Mouse (Mus musculus) neural tube, embryonic 13.5 days (tissue): ENCODE measurements around the gene Gm973. TPM values are rescaled to one million over a fixed set of nuclear protein-coding genes. Genes with fewer than 3 reads are reported as not detected.

Experiments
- ATAC-seq: fragments of 200-750 bp; cut with Nextera tagmentation; 2 replicates; pipeline ENCODE4 v1.8.0; 2017; ENCODE audit warnings: low read depth, mild to moderate bottlenecking, moderate TSS enrichment, moderate library complexity
- H3K27ac ChIP-seq: fragments of 300-500 bp; sonication (generic); replicated peaks from 2 replicates; pipeline ENCODE4 v1.5.1; 2015; ENCODE audit warnings: moderate library complexity, mild to moderate bottlenecking, inconsistent platforms
- H3K27me3 ChIP-seq: fragments of 300-500 bp; sonication (generic); 2 replicates; pipeline ENCODE4 v1.6.1; 2015; ENCODE audit warnings: mild to moderate bottlenecking, inconsistent platforms
- H3K36me3 ChIP-seq: fragments of 300-500 bp; sonication (generic); 2 replicates; pipeline ENCODE4 v1.6.1; 2015; ENCODE audit warnings: mild to moderate bottlenecking, inconsistent platforms
- H3K4me1 ChIP-seq: fragments of 300-500 bp; sonication (generic); replicated peaks from 2 replicates; pipeline ENCODE4 v1.6.1; 2015; ENCODE audit warnings: inconsistent platforms
- H3K4me2 ChIP-seq: fragments of 300-500 bp; sonication (generic); 2 replicates; pipeline ENCODE4 v1.6.1; 2015; ENCODE audit warnings: inconsistent platforms, mild to moderate bottlenecking, moderate library complexity
- H3K4me3 ChIP-seq: fragments of 300-500 bp; sonication (generic); 2 replicates; pipeline ENCODE4 v1.5.1; 2015; ENCODE audit warnings: mild to moderate bottlenecking, inconsistent platforms
- H3K9ac ChIP-seq: fragments of 300-500 bp; sonication (generic); 2 replicates; pipeline ENCODE4 v1.6.1; 2015; ENCODE audit warnings: moderate library complexity, mild to moderate bottlenecking, inconsistent platforms
- H3K9me3 ChIP-seq: fragments of 300-500 bp; sonication (generic); 2 replicates; pipeline ENCODE4 v1.6.1; 2016; ENCODE audit warnings: inconsistent platforms
- WGBS: fragments of 180-500 bp; shearing (Covaris S2); methylation state at CpG from one replicate; pipeline ENCODE4 v1.1.7; 2015; 5-methylcytosine and 5-hydroxymethylcytosine counted together
- polyA plus RNA-seq: library from polyadenylated mRNA; unstranded; fragments of >200 nt; fragmentation: Nextera tagmentation; extraction: Ambion mirVana; gene quantifications from 2 replicates; pipeline ENCODE4 v1.2.1, GENCODE M21; 2015

Gm973 gene
- polyA plus RNA-seq, 1 experiment from 2014 or later: 10.3 TPM

DNA sequence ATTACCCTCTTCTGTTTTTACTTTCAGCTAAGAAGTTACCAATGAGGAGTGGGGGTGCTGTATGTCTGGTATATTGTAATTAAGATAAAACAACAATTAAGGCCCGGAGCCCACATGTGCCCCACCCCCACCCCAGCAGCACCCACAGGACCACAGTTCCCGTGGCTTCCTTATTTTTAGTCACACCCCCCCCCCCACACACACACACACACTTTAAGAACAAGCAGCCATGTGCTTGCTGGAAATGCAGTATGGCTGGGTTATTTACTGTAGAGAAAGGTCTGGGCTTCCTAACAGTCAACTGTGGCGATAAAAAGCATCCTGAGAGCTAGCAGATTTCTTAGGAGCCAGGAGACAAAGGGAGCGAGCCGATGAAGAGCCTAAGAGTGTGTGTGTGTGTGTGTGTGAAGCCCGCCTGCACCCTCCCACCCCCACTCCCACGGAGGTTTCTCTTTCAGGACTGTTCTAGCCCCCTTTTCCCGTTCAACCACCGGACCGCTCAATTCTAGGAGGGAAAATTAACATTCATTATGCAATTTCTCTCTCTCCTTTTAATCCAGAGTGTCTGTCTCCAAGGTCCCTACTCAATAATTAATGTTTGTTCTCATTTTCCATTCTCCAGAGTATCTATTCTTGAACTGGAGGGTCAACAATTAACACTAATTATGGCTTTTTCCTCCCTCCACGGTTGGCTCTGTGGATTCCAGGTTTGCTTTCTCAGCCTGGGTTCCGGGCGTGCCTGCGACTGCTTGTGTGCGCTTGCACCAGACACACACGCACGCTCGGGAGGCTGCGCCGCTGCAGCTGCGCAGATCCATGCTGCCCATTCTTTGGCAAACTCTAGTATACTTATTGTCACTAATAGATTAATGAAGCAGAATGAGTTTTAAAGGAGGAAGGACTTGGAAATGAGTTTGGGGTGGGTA lies 58.5 kb downstream of the Gm973 start:
- Histone ChIP-seq H3K9ac (peak overlapping the region; percentile 71), H3K27me3 (no peaks in the 10 kb centered on the region), H3K4me3 (peak overlapping the region; percentile 28), H3K4me2 (peak overlapping the region; percentile 56), H3K36me3 (no peaks in the 10 kb centered on the region), H3K27ac (peak overlapping the region; percentile 86), H3K4me1 (peaks cover 28% of the 10 kb centered on the region), H3K9me3 (no peaks in the 10 kb centered on the region)
- WGBS: 15% methylated on average over 21 of the region's 21 CpGs
- peak; percentile 92 for ATAC-seq

DNA sequence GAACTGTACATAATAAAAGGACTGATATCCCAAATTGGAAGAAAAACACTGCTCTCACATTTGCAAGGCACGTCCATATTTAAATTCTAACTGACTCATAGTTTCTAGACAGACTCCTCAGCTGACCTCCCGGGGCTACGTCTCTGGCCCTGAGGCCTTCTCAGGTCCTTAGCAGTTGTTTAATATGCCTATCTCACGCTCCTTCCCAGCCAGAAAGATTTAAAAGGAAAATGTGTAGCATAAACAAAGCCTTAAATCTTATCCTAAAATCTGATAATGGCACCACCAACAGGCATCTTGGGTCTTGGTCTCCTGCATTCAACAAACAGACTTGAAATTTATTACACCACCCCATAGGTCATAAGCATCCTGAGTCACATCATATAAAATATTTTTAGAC lies 62.7 kb downstream of the Gm973 start:
- H3K9ac ChIP-seq: no peak overlapping the region
- peaks cover 34% of the 10 kb centered on the region for H3K4me1 ChIP-seq
- no peak overlapping the region for H3K4me3 ChIP-seq
- no peaks in the 10 kb centered on the region for H3K27me3 ChIP-seq
- H3K9me3 ChIP-seq: no peaks in the 10 kb centered on the region
- ATAC-seq: no peak
- no peaks in the 10 kb centered on the region for H3K36me3 ChIP-seq
- WGBS: 76% methylated on average over 4 of the region's 4 CpGs
- no peak overlapping the region for H3K27ac ChIP-seq
- H3K4me2 ChIP-seq: no peak overlapping the region

DNA sequence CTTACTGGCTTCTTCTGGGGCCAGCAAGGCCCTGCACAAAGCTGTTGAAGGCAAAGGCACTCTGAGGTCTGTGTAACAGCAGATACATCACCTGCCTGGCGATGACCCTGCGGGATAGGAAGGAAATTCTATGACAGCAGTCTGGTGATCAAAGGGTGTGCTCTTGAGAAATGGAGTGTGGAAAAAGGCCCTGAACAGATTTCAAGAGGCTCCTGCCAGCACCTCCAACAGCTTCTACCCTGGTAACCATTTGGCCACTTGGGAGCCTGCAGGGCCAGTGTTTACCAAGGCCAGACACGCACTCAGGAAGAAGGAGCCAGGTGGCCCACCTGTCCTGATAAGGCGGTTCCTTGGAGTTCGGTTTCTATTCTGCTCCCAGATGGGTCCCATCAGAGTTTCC lies 63.3 kb downstream of the Gm973 start:
- no peaks in the 10 kb centered on the region for H3K9me3 ChIP-seq
- no peak overlapping the region for H3K27ac ChIP-seq
- ATAC-seq: no peak
- no peak overlapping the region for H3K4me3 ChIP-seq
- H3K27me3 ChIP-seq: no peaks in the 10 kb centered on the region
- peaks cover 29% of the 10 kb centered on the region for H3K4me1 ChIP-seq
- 66% methylated on average over 5 of the region's 5 CpGs for WGBS
- H3K36me3 ChIP-seq: no peaks in the 10 kb centered on the region
- H3K9ac ChIP-seq: no peak overlapping the region
- no peak overlapping the region for H3K4me2 ChIP-seq

DNA sequence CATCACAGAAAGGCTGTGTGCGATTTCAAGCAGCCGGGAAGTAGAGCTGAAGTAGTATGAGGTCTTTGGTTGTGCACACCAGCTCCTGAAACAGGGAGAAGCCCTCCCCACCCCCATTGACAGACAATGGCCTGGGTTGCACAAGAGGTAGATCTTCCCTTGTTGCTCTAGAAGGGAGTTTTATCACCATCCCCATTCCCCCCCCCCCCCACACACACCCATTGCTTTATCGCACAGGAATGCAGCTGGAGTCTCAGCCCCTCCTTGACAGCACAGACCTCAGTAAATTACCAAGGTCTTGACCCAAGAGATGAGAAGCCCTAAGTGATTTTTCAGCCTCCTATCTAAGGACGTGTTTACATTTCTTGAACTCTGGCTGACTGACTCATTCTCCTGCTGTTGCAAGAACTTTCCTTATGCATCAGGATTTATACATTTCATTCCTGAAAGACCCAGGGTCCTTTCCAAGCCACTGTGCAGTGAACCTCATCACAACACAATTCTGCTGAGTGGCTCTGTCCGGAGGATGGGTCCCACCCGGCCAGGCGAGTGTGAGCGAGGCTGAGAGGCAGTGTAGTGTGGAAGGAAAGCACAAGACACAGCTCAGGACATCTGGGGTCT lies 64.2 kb downstream of the Gm973 start:
- 45% methylated on average over 8 of the region's 8 CpGs for WGBS
- ATAC-seq: no peak

DNA sequence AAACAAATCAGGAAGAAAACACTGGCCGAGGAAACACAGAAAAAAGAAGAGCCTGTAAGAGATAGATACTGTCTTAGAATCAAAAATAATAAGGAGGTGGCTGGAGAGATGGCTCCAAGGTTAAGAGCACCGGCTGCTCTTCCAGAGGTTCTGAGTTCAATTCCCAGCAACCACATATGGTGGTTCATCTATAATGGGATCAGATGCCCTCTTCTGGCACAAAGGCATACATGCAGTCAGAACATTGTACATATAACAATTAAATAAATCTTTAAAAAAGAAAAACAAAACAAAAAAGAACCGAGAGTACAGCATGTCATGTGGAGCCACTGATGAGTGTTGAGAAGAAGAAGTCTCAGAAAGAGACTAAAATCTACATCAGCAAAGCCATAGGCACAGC lies 64.8 kb downstream of the Gm973 start:
- no peak overlapping the region for H3K4me3 ChIP-seq
- H3K9me3 ChIP-seq: no peaks in the 10 kb centered on the region
- no peak overlapping the region for H3K4me2 ChIP-seq
- H3K4me1 ChIP-seq: peaks cover 28% of the 10 kb centered on the region
- H3K36me3 ChIP-seq: no peaks in the 10 kb centered on the region
- no peak overlapping the region for H3K9ac ChIP-seq
- no peak overlapping the region for H3K27ac ChIP-seq
- no peak for ATAC-seq
- WGBS: 91% methylated on average over 3 of the region's 3 CpGs
- H3K27me3 ChIP-seq: no peaks in the 10 kb centered on the region

More for the DNA sequence above, 64.2 kb downstream of the Gm973 start:
- peaks cover 30% of the 10 kb centered on the region for H3K4me1 ChIP-seq
- H3K9ac ChIP-seq: no peak overlapping the region
- no peaks in the 10 kb centered on the region for H3K27me3 ChIP-seq
- no peaks in the 10 kb centered on the region for H3K9me3 ChIP-seq
- no peaks in the 10 kb centered on the region for H3K36me3 ChIP-seq
- peak overlapping the region; percentile 38; the same call in 1 of the 2 replicates for H3K27ac ChIP-seq
- H3K4me3 ChIP-seq: no peak overlapping the region
- H3K4me2 ChIP-seq: no peak overlapping the region

DNA sequence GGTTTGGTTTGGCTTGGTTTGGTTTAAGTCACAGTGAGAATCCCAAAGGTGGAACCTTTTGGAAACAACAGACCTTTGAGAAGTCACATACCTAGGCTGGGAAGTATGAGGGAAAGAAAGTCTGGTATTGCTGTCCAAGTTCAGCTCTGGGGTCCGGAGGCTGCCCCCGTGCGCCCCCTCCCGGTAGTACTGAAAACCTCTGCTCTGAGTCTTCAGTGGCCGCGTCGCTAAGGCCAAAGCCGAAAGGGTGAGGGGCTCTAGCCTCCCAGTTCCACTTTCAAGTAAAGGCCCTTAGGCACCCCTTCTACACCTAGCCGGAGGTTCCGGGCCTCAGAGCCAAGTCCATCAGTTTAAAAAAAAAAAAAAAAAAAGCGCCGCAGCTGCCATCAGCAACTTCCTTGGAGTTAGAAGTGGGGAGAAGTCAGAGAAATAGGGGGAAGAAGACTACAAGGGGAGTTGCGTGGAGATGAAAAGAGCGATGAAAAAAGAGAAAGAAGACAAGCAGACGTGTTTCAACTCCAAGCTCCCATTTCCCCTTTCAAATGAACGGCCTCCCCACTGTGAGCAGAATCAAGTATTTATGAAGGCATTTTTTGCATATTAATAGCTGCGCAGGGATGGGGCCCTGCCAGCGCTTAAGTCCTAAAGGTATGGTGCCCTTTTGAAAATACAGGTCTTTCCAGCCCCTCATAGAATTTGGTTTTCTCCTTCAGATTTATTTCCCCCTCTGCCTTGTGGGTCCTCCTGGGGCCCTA lies 68.8 kb downstream of the Gm973 start:
- peak; percentile 38; the same call in 1 of the 2 replicates for ATAC-seq
- H3K9ac ChIP-seq: no peak overlapping the region
- WGBS: 9% methylated on average over 18 of the region's 18 CpGs

DNA sequence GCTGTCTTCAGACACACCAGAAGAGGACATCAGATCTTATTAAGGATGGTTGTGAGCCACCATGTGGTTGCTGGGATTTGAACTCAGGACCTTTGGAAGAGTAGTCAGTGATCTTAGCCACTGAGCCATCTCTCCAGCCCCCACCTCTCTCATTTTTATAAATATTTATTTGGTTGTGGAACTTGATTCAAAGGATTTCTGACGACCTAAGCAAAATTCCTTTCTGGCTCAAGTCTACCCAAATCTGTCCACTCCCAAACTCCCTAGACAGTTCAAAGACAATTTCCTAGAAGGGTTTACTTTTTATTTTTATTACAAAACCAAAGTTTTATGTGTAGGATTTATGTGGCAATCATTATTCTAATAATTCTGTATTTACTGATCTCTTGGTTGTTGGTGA lies 73.2 kb downstream of the Gm973 start:
- Histone ChIP-seq H3K9ac (no peak overlapping the region), H3K4me3 (no peak overlapping the region), H3K27ac (no peak overlapping the region), H3K4me1 (peaks cover 32% of the 10 kb centered on the region), H3K27me3 (peaks cover 12% of the 10 kb centered on the region; the same call in 1 of the 2 replicates), H3K9me3 (no peaks in the 10 kb centered on the region), H3K36me3 (no peaks in the 10 kb centered on the region), H3K4me2 (no peak overlapping the region)
- no peak for ATAC-seq
- 88% methylated on average over 1 of the region's 1 CpGs for WGBS

More for the DNA sequence above, 68.8 kb downstream of the Gm973 start:
- Histone ChIP-seq H3K27ac (no peak overlapping the region), H3K9me3 (no peaks in the 10 kb centered on the region), H3K4me3 (no peak overlapping the region; the same call in 1 of the 2 replicates), H3K4me2 (peak overlapping the region; percentile 36), H3K4me1 (peaks cover 16% of the 10 kb centered on the region), H3K36me3 (no peaks in the 10 kb centered on the region), H3K27me3 (no peaks in the 10 kb centered on the region)

DNA sequence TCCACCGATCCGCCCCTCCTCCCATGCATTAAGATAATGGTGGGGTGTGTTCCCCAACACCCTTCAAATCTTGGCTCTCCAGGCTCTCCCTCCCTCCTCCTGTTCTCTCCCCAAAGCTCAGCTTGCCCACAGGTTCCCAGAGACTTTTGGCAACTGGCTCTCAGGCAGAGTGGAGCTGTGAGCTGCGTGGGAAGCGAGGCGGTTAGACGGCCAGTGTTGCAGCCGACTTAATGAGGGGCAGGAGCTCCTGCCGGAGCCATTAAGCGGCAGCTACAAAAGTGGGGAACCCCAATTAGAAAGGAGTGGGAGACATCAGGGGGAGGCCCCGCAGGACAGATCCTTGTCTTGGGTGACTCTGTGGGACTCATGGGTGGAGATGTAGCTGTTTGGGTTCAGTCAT lies 76.3 kb downstream of the Gm973 start:
- peaks cover 22% of the 10 kb centered on the region for H3K4me1 ChIP-seq
- peak; percentile 47; the same call in 1 of the 2 replicates for ATAC-seq

DNA sequence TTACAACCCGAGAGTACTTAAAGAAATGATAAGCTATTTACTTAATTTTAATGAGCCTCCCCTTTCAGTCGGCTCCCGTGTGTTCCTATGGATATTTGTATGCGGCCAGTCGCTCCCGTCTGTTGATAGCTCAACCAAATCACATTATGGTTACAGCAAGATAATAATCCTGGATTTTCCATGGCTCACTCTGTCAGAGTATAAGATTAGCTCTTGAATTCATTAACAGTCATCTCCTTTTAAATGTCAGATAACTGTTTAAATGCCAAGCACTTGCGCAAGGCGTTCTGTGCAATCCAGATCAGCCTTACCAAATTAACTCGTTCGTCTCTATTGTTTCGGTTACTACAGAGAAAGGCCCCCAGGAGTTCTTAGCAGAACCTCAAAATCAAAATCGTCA lies 76.8 kb downstream of the Gm973 start:
- no peaks in the 10 kb centered on the region for H3K36me3 ChIP-seq
- peaks cover 22% of the 10 kb centered on the region for H3K4me1 ChIP-seq
- H3K4me2 ChIP-seq: peak overlapping the region; percentile 40
- no peaks in the 10 kb centered on the region for H3K9me3 ChIP-seq
- H3K27ac ChIP-seq: no peak overlapping the region
- H3K27me3 ChIP-seq: peaks cover 12% of the 10 kb centered on the region; the same call in 1 of the 2 replicates
- H3K9ac ChIP-seq: no peak overlapping the region
- WGBS: 21% methylated on average over 12 of the region's 12 CpGs
- H3K4me3 ChIP-seq: no peak overlapping the region
- ATAC-seq: peak; percentile 28; the same call in 1 of the 2 replicates

More for the DNA sequence above, 76.3 kb downstream of the Gm973 start:
- 2% methylated on average over 10 of the region's 10 CpGs for WGBS
- 0 out of 2 replicates have a peak overlapping the region, but pooled peaks have one; percentile 13 for H3K27ac ChIP-seq
- H3K4me2 ChIP-seq: peak overlapping the region; percentile 40
- no peaks in the 10 kb centered on the region for H3K36me3 ChIP-seq
- H3K4me3 ChIP-seq: no peak overlapping the region
- H3K9ac ChIP-seq: 0 out of 2 replicates have a peak overlapping the region, but pooled peaks have one; percentile 31
- no peaks in the 10 kb centered on the region for H3K9me3 ChIP-seq
- H3K27me3 ChIP-seq: peaks cover 12% of the 10 kb centered on the region; the same call in 1 of the 2 replicates

DNA sequence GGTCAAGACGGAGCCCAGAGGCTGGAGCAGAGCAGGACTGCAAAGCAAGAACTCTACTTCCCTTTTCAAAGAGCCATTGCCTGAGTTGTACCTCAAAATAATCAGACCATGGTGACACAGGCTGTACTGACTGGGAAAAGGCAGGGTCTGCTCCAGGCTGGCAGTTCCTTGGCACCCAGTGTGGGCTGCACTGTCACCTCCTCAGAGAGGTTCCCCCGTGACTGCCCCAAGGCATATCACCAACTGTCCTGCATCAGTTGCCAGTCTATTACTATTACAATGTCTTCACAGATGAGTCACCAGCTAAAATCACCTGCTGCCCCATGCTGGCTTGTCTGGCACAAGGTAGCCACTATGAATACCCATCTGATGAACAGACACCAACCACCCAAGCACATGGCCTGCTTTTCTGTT lies 77.6 kb downstream of the Gm973 start:
- peaks cover 22% of the 10 kb centered on the region for H3K4me1 ChIP-seq
- WGBS: 67% methylated on average over 2 of the region's 2 CpGs
- H3K4me2 ChIP-seq: no peak overlapping the region
- H3K4me3 ChIP-seq: no peak overlapping the region
- H3K9ac ChIP-seq: no peak overlapping the region
- H3K27ac ChIP-seq: no peak overlapping the region
- H3K9me3 ChIP-seq: no peaks in the 10 kb centered on the region
- peaks cover 12% of the 10 kb centered on the region; the same call in 1 of the 2 replicates for H3K27me3 ChIP-seq
- no peaks in the 10 kb centered on the region for H3K36me3 ChIP-seq
- no peak for ATAC-seq

DNA sequence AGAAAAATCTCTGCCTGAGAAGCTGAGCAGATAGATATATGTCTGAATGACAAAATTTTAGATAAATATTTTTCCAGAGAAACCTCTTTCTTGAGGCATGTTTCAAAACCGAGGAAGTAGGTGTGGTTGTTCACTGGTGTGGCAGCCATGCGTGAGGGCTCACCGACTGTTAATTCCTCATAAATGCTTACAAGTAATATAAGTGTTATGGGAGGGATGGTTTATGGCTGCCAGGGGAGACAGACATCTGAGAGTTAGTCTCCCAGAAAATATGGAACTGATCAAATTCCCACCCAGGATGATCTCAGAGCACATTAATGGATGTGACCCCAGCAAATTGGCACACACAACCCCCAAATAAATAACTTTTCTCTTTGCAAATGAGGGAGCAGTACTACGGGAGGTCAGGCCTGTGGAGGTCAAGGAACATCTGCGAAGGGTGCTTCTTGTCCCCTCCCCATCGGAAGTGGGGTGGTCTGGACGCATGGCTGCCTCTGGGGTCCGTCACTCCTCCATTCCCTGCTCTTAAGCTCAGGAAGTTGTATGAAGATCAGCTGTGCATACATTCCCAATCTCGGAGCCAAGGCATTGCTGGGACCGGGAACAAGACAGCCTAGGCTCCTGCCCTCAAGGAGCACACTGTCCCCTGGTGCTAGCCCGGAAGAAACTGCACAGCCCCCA lies 78.7 kb downstream of the Gm973 start:
- Histone ChIP-seq H3K4me2 (no peak overlapping the region), H3K4me1 (peaks cover 22% of the 10 kb centered on the region), H3K27me3 (peaks cover 12% of the 10 kb centered on the region; the same call in 1 of the 2 replicates), H3K4me3 (no peak overlapping the region), H3K27ac (no peak overlapping the region), H3K36me3 (no peaks in the 10 kb centered on the region), H3K9me3 (no peaks in the 10 kb centered on the region), H3K9ac (no peak overlapping the region)
- ATAC-seq: no peak
- 79% methylated on average over 11 of the region's 11 CpGs for WGBS
